Mouse (Mus musculus): ENCODE measurements around the gene Rinl.
A peak's percentile ranks its signal among the peaks of the same experiment; 100 is the strongest.

- TF ChIP-seq E2F4 (IDR thresholded peaks at IDR 0.05; ENCODE audit: insufficient read depth) (no peak), CEBPB (IDR thresholded peaks at IDR 0.05; ENCODE audit: insufficient read depth, poor library complexity, severe bottlenecking) (no peak), POLR2A (IDR thresholded peaks at IDR 0.05; ENCODE audit: insufficient read length, low read depth) (peak; percentile 14), MYOD1 (IDR thresholded peaks at IDR 0.05; ENCODE audit: control insufficient read depth in 1 of 3, insufficient read length in 2 of 3, low read depth in 2 of 3) (no peak), TCF12 (IDR thresholded peaks at IDR 0.05; ENCODE audit: insufficient read depth, poor library complexity, severe bottlenecking) (no peak), TCF3 (IDR thresholded peaks at IDR 0.05; ENCODE audit: insufficient read length, low read depth) (no peak), SRF (IDR thresholded peaks at IDR 0.05; ENCODE audit: control insufficient read depth, insufficient read length, low read depth) (no peak), MAX (IDR thresholded peaks at IDR 0.05; ENCODE audit: low read depth) (no peak), MYOG (IDR thresholded peaks at IDR 0.05; ENCODE audit: control insufficient read depth in 1 of 3, insufficient read depth in 1 of 3, insufficient read length in 2 of 3, low read depth in 2 of 3) (no peak), REST (IDR thresholded peaks at IDR 0.05; ENCODE audit: insufficient read depth, insufficient read length) (no peak), USF1 (IDR thresholded peaks at IDR 0.05; ENCODE audit: low read depth) (no peak)
These were observed 33.8 kb downstream of the Rinl start for GRCm38 (mm10) chr7:28822556-28822955.
